Mouse (Mus musculus) hindbrain, embryonic 11.5 days (tissue): Measurements from ENCODE around the gene Fbxo46. TPM values are rescaled to one million over a fixed set of nuclear protein-coding genes. Genes with fewer than 3 reads are reported as not detected.

Experiments used
- ATAC-seq: fragments of 200-750 bp; cut with Nextera tagmentation; 2 replicates; pipeline ENCODE4 v1.8.0; 2017; ENCODE audit warnings: mild to moderate bottlenecking, moderate TSS enrichment, moderate library complexity; ENCODE audit not compliant: low FRiP score
- DNase-seq: peaks from one replicate; pipeline ENCODE4 v3.0.0-alpha.2; 2015; ENCODE audit warnings: low spot score
- H3K27ac ChIP-seq: fragments of 300-500 bp; sonication (generic); 2 replicates; pipeline ENCODE4 v1.5.1; 2014; ENCODE audit warnings: mild to moderate bottlenecking, low read depth, low read length
- H3K27me3 ChIP-seq: fragments of 300-500 bp; sonication (generic); 2 replicates; pipeline ENCODE4 v1.6.1; 2014; ENCODE audit warnings: mild to moderate bottlenecking, low read length, moderate library complexity, mixed read lengths; ENCODE audit not compliant: control insufficient read depth, insufficient read depth
- H3K36me3 ChIP-seq: fragments of 300-500 bp; sonication (generic); 2 replicates; pipeline ENCODE4 v1.6.1; 2014; ENCODE audit warnings: mild to moderate bottlenecking, low read length, moderate library complexity, mixed read lengths; ENCODE audit not compliant: control insufficient read depth, insufficient read depth
- H3K4me1 ChIP-seq: fragments of 300-500 bp; sonication (generic); replicated peaks from 2 replicates; pipeline ENCODE4 v1.6.1; 2014; ENCODE audit warnings: low read length, mixed read lengths; ENCODE audit not compliant: control insufficient read depth, insufficient read depth
- H3K4me2 ChIP-seq: fragments of 300-500 bp; sonication (generic); replicated peaks from 2 replicates; pipeline ENCODE4 v1.6.1; 2014; ENCODE audit warnings: mild to moderate bottlenecking, low read depth, low read length
- H3K4me3 ChIP-seq: fragments of 300-500 bp; sonication (generic); 2 replicates; pipeline ENCODE4 v1.5.1; 2014; ENCODE audit warnings: low read depth, low read length
- H3K9ac ChIP-seq: fragments of 300-500 bp; sonication (generic); 2 replicates; pipeline ENCODE4 v1.6.1; 2014; ENCODE audit warnings: low read depth, low read length
- H3K9me3 ChIP-seq: fragments of 300-500 bp; sonication (generic); 2 replicates; pipeline ENCODE4 v1.6.1; 2016; ENCODE audit warnings: low read length; ENCODE audit not compliant: control insufficient read depth
- WGBS: fragments of 180-500 bp; shearing (Covaris S2); extraction: QIAGEN DNeasy Blood & Tissue Kit; methylation state at CpG from one replicate; pipeline ENCODE4 v1.1.7; 2014; 5-methylcytosine and 5-hydroxymethylcytosine counted together
- polyA plus RNA-seq: library from polyadenylated mRNA; unstranded; fragments of >200 nt; fragmentation: Nextera tagmentation; extraction: Ambion mirVana; gene quantifications from 2 replicates; pipeline ENCODE4 v1.2.1, GENCODE M21; 2014

The Fbxo46 gene
- polyA plus RNA-seq, 1 experiment from 2014 or later, result 8.7 TPM

GRCm38 (mm10) chr7:19086760-19087159 lies 32.9 kb upstream of the Fbxo46 start:
- no peak overlapping the region for H3K9ac ChIP-seq
- H3K9me3 ChIP-seq, result no peaks in the 10 kb centered on the region
- H3K27me3 ChIP-seq, result peaks cover 7% of the 10 kb centered on the region; the same call in 1 of the 2 replicates
- H3K36me3 ChIP-seq, result no peaks in the 10 kb centered on the region; the same call in 1 of the 2 replicates
- DNase-seq, result no peak
- peaks cover under 1% of the 10 kb centered on the region; the same call in 1 of the 2 replicates for H3K4me1 ChIP-seq
- H3K27ac ChIP-seq, result no peak overlapping the region
- WGBS, result 59% methylated on average over 18 of the region's 18 CpGs
- no peak overlapping the region for H3K4me3 ChIP-seq
- H3K4me2 ChIP-seq, result no peak overlapping the region
- ATAC-seq, result no peak

DNA sequence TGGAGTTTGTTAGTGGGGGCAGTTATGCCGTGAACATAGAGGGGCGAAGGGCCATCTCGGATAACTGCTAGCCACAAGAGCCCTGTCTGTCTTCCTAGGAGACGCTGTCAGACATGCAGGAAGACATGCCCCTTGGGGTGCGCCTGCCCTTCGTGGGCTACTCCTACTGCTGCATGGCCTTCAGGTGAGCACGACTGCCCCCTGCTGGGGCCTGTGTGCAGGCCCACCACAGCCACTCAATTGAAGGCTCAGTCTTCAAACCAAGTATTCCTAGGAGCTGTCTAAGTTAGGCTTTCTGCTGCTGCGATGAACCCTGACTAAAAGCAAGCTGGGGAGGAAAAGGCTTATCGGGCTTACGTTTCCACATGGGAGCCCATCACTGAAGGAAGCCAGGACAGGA lies 30.8 kb upstream of the Fbxo46 start:
- Histone ChIP-seq H3K9ac (no peak overlapping the region), H3K4me1 (peaks cover 9% of the 10 kb centered on the region; the same call in 1 of the 2 replicates), H3K9me3 (no peaks in the 10 kb centered on the region), H3K36me3 (no peaks in the 10 kb centered on the region), H3K27ac (no peak overlapping the region), H3K4me3 (no peak overlapping the region), H3K4me2 (no peak overlapping the region), H3K27me3 (peaks cover 7% of the 10 kb centered on the region; the same call in 1 of the 2 replicates)
- ATAC-seq (no peak), DNase-seq (peak; percentile 85)
- 49% methylated on average over 10 of the region's 10 CpGs for WGBS

- WGBS, result 27% methylated on average over 17 of the region's 17 CpGs
- H3K4me1 ChIP-seq, result peaks cover 14% of the 10 kb centered on the region; the same call in 1 of the 2 replicates
- no peak for DNase-seq
These were observed 27.7 kb upstream of the Fbxo46 start for GRCm38 (mm10) chr7:19091913-19092312.

DNA sequence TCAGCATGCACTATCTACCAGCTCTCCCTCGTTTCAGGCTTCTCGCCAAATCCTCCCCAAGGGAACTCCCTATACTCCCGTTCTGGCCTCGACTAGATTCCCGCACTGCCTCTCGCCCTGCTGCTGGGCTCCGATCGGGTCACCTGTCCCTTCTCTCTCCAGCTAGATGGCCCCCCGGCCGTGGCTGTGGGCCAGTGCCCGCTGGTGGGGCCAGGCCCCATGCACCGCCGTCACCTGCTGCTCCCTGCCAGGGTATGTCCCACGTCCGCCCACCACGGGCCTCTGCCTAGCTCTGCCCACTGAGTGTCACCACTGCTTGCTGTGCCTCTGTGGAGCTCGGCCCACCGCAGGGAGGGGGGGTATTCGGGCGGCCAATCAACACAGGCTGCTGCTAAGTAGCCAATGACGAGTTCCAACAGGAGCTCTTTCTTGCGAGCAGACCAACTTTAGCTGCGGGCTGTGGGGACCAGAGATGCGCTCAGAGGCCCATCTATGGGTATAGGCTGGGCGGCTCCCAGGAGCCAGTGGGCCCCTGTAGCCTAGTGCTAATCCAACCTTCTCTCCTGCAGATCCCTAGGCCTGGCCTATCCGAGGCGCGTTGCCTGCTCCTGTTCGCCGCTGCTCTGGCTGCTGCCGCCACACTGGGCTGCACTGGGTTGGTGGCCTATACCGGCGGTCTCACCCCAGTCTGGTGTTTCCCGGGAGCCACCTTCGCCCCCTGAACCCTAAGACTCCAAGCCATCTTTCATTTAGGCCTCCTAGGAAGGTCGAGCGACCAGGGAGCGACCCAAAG lies 27.1 kb upstream of the Fbxo46 start:
- H3K27ac ChIP-seq, result peak overlapping the region; percentile 43; the same call in 1 of the 2 replicates
- peaks cover 7% of the 10 kb centered on the region; the same call in 1 of the 2 replicates for H3K27me3 ChIP-seq
- WGBS, result 3% methylated on average over 37 of the region's 38 CpGs
- peak; percentile 71 for DNase-seq
- H3K36me3 ChIP-seq, result 0 out of 2 replicates have a peak, but pooled peaks cover 2% of the 10 kb centered on the region
- peak overlapping the region; percentile 72 for H3K4me3 ChIP-seq
- peak overlapping the region; percentile 56; the same call in 1 of the 2 replicates for H3K9ac ChIP-seq
- H3K4me1 ChIP-seq, result peaks cover 14% of the 10 kb centered on the region; the same call in 1 of the 2 replicates
- peak overlapping the region; percentile 99 for H3K4me2 ChIP-seq
- H3K9me3 ChIP-seq, result no peaks in the 10 kb centered on the region
- ATAC-seq, result peak; percentile 45

More at GRCm38 (mm10) chr7:19091913-19092312, 27.7 kb upstream of the Fbxo46 start:
- no peaks in the 10 kb centered on the region for H3K9me3 ChIP-seq
- H3K4me3 ChIP-seq, result no peak overlapping the region
- peaks cover 7% of the 10 kb centered on the region; the same call in 1 of the 2 replicates for H3K27me3 ChIP-seq
- H3K27ac ChIP-seq, result no peak overlapping the region
- H3K36me3 ChIP-seq, result no peaks in the 10 kb centered on the region
- ATAC-seq, result no peak
- peak overlapping the region; percentile 99 for H3K4me2 ChIP-seq
- H3K9ac ChIP-seq, result peak overlapping the region; percentile 20

- 0 out of 2 replicates have a peak, but pooled peaks cover 2% of the 10 kb centered on the region for H3K36me3 ChIP-seq
- H3K9ac ChIP-seq, result peak overlapping the region; percentile 56; the same call in 1 of the 2 replicates
- H3K4me1 ChIP-seq, result peaks cover 14% of the 10 kb centered on the region; the same call in 1 of the 2 replicates
- no peaks in the 10 kb centered on the region for H3K9me3 ChIP-seq
- peaks cover 7% of the 10 kb centered on the region; the same call in 1 of the 2 replicates for H3K27me3 ChIP-seq
- DNase-seq (peak; percentile 87), ATAC-seq (peak; percentile 60)
- peak overlapping the region; percentile 72 for H3K4me3 ChIP-seq
- H3K27ac ChIP-seq, result peak overlapping the region; percentile 62
- H3K4me2 ChIP-seq, result peak overlapping the region; percentile 99
- WGBS, result 0% methylated on average over 9 of the region's 15 CpGs
These were observed 26.5 kb upstream of the Fbxo46 start for GRCm38 (mm10) chr7:19093174-19093521.

DNA sequence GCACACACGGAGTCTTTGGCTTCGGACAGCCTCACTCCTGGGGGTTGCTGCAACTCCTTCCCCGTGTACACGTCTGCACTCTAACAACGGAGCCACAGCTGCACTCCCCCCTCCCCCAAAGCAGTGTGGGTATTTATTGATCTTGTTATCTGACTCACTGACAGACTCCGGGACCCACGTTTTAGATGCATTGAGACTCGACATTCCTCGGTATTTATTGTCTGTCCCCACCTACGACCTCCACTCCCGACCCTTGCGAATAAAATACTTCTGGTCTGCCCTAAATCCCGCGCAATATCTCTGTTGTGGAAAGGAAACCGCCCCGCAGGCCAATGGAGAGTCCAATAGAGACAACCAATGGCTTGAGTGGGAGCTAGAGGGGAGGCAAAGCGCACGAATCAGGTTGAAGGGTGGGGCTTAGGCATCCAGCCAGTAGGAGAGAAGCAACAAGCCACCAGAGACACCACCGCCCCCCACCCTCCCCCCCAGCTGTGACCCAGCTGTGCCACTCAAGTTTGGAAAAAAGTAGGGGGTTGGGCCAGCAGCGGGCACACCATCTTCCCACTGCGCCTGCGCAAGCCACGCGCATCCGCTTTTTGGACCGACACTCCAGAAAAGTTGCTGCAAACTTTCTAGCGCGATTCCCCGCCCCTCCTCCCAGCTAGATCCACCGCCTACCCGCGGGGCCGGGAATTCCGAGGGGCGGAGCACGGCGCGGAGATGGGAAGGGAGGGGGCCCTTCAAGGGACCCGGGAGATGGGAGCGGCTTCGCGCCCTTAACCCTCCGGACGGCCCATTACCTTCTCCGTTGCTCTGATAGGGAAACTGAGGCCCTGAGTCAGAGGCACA lies 25.9 kb upstream of the Fbxo46 start:
- Histone ChIP-seq H3K27ac (peak overlapping the region; percentile 94), H3K4me2 (peak overlapping the region; percentile 99), H3K9ac (peak overlapping the region; percentile 90), H3K4me3 (peak overlapping the region; percentile 72), H3K4me1 (peaks cover 14% of the 10 kb centered on the region; the same call in 1 of the 2 replicates), H3K27me3 (peaks cover 7% of the 10 kb centered on the region; the same call in 1 of the 2 replicates), H3K36me3 (0 out of 2 replicates have a peak, but pooled peaks cover 2% of the 10 kb centered on the region), H3K9me3 (no peaks in the 10 kb centered on the region)
- peak; percentile 89 for ATAC-seq
- peak; percentile 96 for DNase-seq
- WGBS, result under 1% methylated on average over 43 of the region's 45 CpGs

GRCm38 (mm10) chr7:19094471-19094825 lies 25.2 kb upstream of the Fbxo46 start, which contains the start of gene Six5:
Six5 (plus strand) TSS chr7:19094594.
- H3K4me2 ChIP-seq, result peak within 1 kb of the TSS; percentile 99
- peak within 1 kb of the TSS; percentile 90 for H3K9ac ChIP-seq
- 0 out of 2 replicates have a peak, but pooled peaks cover 2% of the 10 kb centered on the region for H3K36me3 ChIP-seq
- ATAC-seq, result no peak
- H3K9me3 ChIP-seq, result no peaks in the 10 kb centered on the region
- no peak for DNase-seq
- peak within 1 kb of the TSS; percentile 72 for H3K4me3 ChIP-seq
- H3K4me1 ChIP-seq, result peaks cover 14% of the 10 kb centered on the region; the same call in 1 of the 2 replicates
- H3K27me3 ChIP-seq, result peaks cover 7% of the 10 kb centered on the region; the same call in 1 of the 2 replicates
- peak within 1 kb of the TSS; percentile 94 for H3K27ac ChIP-seq
- 0% methylated on average over 2 of the region's 36 CpGs for WGBS
